Mouse (Mus musculus) heart, postnatal 0 days (tissue): ENCODE measurements around the gene Prss38. TPM values are rescaled to one million over a fixed set of nuclear protein-coding genes. Genes with fewer than 3 reads are reported as not detected.

ENCODE experiments used
- ATAC-seq: fragments of 200-750 bp; cut with Nextera tagmentation; 2 replicates; pipeline ENCODE4 v1.8.0; 2017; ENCODE audit warnings: low read depth, moderate number of reproducible peaks, moderate library complexity; ENCODE audit not compliant: insufficient read depth
- DNase-seq: peaks from one replicate; pipeline ENCODE4 v3.0.0-alpha.2; 2016; ENCODE audit warnings: low spot score
- H3K27ac ChIP-seq: fragments of 300-500 bp; sonication (generic); 2 replicates; pipeline ENCODE4 v1.5.1; 2014; ENCODE audit warnings: low read depth, mild to moderate bottlenecking
- H3K27me3 ChIP-seq: fragments of 300-500 bp; sonication (generic); 2 replicates; pipeline ENCODE4 v1.6.1; 2014; ENCODE audit warnings: low read length, mixed read lengths; ENCODE audit not compliant: control insufficient read depth, insufficient read depth
- H3K36me3 ChIP-seq: fragments of 300-500 bp; sonication (generic); replicated peaks from 2 replicates; pipeline ENCODE4 v1.6.1; 2014; ENCODE audit warnings: low read length, mixed read lengths; ENCODE audit not compliant: control insufficient read depth, insufficient read depth
- H3K4me1 ChIP-seq: fragments of 300-500 bp; sonication (generic); 2 replicates; pipeline ENCODE4 v1.6.1; 2014; ENCODE audit warnings: antibody characterized with exemption; ENCODE audit not compliant: control insufficient read depth, insufficient read depth
- H3K4me2 ChIP-seq: fragments of 300-500 bp; sonication (generic); 2 replicates; pipeline ENCODE4 v1.6.1; 2014; ENCODE audit warnings: low read depth, mild to moderate bottlenecking, low read length, moderate library complexity
- H3K4me3 ChIP-seq: fragments of 300-500 bp; sonication (generic); 2 replicates; pipeline ENCODE4 v1.5.1; 2014; ENCODE audit warnings: low read depth, low read length
- H3K9ac ChIP-seq: fragments of 300-500 bp; sonication (generic); replicated peaks from 2 replicates; pipeline ENCODE4 v1.6.1; 2014; ENCODE audit warnings: low read depth, low read length, mixed read lengths
- H3K9me3 ChIP-seq: fragments of 300-500 bp; sonication (generic); replicated peaks from 2 replicates; pipeline ENCODE4 v1.6.1; 2016; ENCODE audit warnings: low read length; ENCODE audit not compliant: control insufficient read depth
- CTCF ChIP-seq: IDR thresholded peaks from 2 replicates; pipeline ENCODE4 v1.5.1; 2016; ENCODE audit warnings: antibody characterized with exemption, control low read depth, low read depth
- EP300 ChIP-seq: IDR thresholded peaks from 2 replicates; pipeline ENCODE4 v1.6.1; 2016; ENCODE audit warnings: antibody characterized with exemption, low read depth
- WGBS: fragments of 180-500 bp; shearing (Covaris S2); extraction: QIAGEN DNeasy Blood & Tissue Kit; methylation state at CpG from one replicate; pipeline ENCODE4 v1.1.7; 2014; 5-methylcytosine and 5-hydroxymethylcytosine counted together
- polyA plus RNA-seq: library from polyadenylated mRNA; unstranded; fragments of >200 nt; fragmentation: Nextera tagmentation; extraction: Ambion mirVana; gene quantifications from 2 replicates; pipeline ENCODE4 v1.2.1, GENCODE M21; 2015
- total RNA-seq: library from RNA; depleted of rRNA; stranded (reverse); fragments of >200 nt; gene quantifications from 2 replicates; pipeline ENCODE4 v1.2.3, GENCODE M21; 2014; ENCODE audit warnings: low replicate concordance

The Prss38 gene
- total and polyA plus RNA-seq, 2 experiments from 2014 or later, result not detected

- H3K36me3 ChIP-seq, result no peaks in the 10 kb centered on the region
- H3K9ac ChIP-seq, result no peak overlapping the region
- TF ChIP-seq CTCF (no peak), EP300 (no peak)
- peaks cover 8% of the 10 kb centered on the region; the same call in 1 of the 2 replicates for H3K4me1 ChIP-seq
- ATAC-seq, result no peak
- H3K27me3 ChIP-seq, result no peaks in the 10 kb centered on the region
- H3K27ac ChIP-seq, result no peak overlapping the region
- no peak overlapping the region for H3K4me3 ChIP-seq
- no peak overlapping the region for H3K4me2 ChIP-seq
- no peak for DNase-seq
- 73% methylated on average over 8 of the region's 8 CpGs for WGBS
- H3K9me3 ChIP-seq, result no peaks in the 10 kb centered on the region
Measured at GRCm38 (mm10) chr11:59399830-59400229, 24.4 kb upstream of the Prss38 start.

- no peaks in the 10 kb centered on the region for H3K36me3 ChIP-seq
- H3K9me3 ChIP-seq, result no peaks in the 10 kb centered on the region
- DNase-seq, result no peak
- TF ChIP-seq EP300 (no peak), CTCF (no peak)
- no peak for ATAC-seq
- no peak overlapping the region for H3K4me3 ChIP-seq
- peaks cover 10% of the 10 kb centered on the region; the same call in 1 of the 2 replicates for H3K4me1 ChIP-seq
- no peak overlapping the region for H3K27ac ChIP-seq
- WGBS, result 29% methylated on average over 22 of the region's 22 CpGs
- no peaks in the 10 kb centered on the region for H3K27me3 ChIP-seq
- H3K9ac ChIP-seq, result no peak overlapping the region
- H3K4me2 ChIP-seq, result peak overlapping the region; percentile 21; the same call in 1 of the 2 replicates
Measured at GRCm38 (mm10) chr11:59397536-59398371, 22.3 kb upstream of the Prss38 start.

- Histone ChIP-seq H3K4me2 (no peak overlapping the region), H3K9ac (no peak overlapping the region), H3K27me3 (no peaks in the 10 kb centered on the region), H3K27ac (no peak overlapping the region), H3K4me1 (peaks cover 19% of the 10 kb centered on the region), H3K4me3 (no peak overlapping the region), H3K36me3 (no peaks in the 10 kb centered on the region), H3K9me3 (no peaks in the 10 kb centered on the region)
- TF ChIP-seq EP300 (no peak), CTCF (no peak)
- DNase-seq, result no peak
- WGBS, result 80% methylated on average over 5 of the region's 5 CpGs
- no peak for ATAC-seq
Measured at GRCm38 (mm10) chr11:59394451-59394850, 19.0 kb upstream of the Prss38 start.

- ATAC-seq, result no peak
- Histone ChIP-seq H3K9me3 (no peaks in the 10 kb centered on the region), H3K4me2 (no peak overlapping the region), H3K4me1 (peaks cover 19% of the 10 kb centered on the region), H3K27me3 (no peaks in the 10 kb centered on the region), H3K9ac (no peak overlapping the region), H3K36me3 (no peaks in the 10 kb centered on the region), H3K27ac (no peak overlapping the region), H3K4me3 (no peak overlapping the region)
- DNase-seq, result no peak
- no peak for TF ChIP-seq CTCF
- TF ChIP-seq EP300, result no peak
- 50% methylated on average over 9 of the region's 9 CpGs for WGBS
Measured at GRCm38 (mm10) chr11:59393591-59393990, 18.1 kb upstream of the Prss38 start.

- Histone ChIP-seq H3K27ac (no peak overlapping the region), H3K36me3 (no peaks in the 10 kb centered on the region), H3K9ac (no peak overlapping the region), H3K4me3 (no peak overlapping the region), H3K9me3 (no peaks in the 10 kb centered on the region), H3K27me3 (no peaks in the 10 kb centered on the region), H3K4me2 (no peak overlapping the region), H3K4me1 (peaks cover 11% of the 10 kb centered on the region)
- no peak for TF ChIP-seq EP300
- TF ChIP-seq CTCF, result no peak
- 67% methylated on average over 6 of the region's 6 CpGs for WGBS
- ATAC-seq (no peak), DNase-seq (no peak)
Measured at GRCm38 (mm10) chr11:59392300-59392699, 16.8 kb upstream of the Prss38 start.

- TF ChIP-seq CTCF, result no peak
- TF ChIP-seq EP300, result no peak
- Histone ChIP-seq H3K4me3 (no peak overlapping the region), H3K4me1 (peaks cover 11% of the 10 kb centered on the region; the same call in 1 of the 2 replicates), H3K4me2 (no peak overlapping the region), H3K36me3 (no peaks in the 10 kb centered on the region), H3K27ac (no peak overlapping the region), H3K27me3 (no peaks in the 10 kb centered on the region), H3K9ac (no peak overlapping the region), H3K9me3 (no peaks in the 10 kb centered on the region)
- no peak for ATAC-seq
- WGBS, result 45% methylated on average over 9 of the region's 9 CpGs
- no peak for DNase-seq
Measured at GRCm38 (mm10) chr11:59390470-59390869, 15.0 kb upstream of the Prss38 start.
